Mouse (Mus musculus): ENCODE results near the gene Sec24c.

The Sec24c gene

DNA sequence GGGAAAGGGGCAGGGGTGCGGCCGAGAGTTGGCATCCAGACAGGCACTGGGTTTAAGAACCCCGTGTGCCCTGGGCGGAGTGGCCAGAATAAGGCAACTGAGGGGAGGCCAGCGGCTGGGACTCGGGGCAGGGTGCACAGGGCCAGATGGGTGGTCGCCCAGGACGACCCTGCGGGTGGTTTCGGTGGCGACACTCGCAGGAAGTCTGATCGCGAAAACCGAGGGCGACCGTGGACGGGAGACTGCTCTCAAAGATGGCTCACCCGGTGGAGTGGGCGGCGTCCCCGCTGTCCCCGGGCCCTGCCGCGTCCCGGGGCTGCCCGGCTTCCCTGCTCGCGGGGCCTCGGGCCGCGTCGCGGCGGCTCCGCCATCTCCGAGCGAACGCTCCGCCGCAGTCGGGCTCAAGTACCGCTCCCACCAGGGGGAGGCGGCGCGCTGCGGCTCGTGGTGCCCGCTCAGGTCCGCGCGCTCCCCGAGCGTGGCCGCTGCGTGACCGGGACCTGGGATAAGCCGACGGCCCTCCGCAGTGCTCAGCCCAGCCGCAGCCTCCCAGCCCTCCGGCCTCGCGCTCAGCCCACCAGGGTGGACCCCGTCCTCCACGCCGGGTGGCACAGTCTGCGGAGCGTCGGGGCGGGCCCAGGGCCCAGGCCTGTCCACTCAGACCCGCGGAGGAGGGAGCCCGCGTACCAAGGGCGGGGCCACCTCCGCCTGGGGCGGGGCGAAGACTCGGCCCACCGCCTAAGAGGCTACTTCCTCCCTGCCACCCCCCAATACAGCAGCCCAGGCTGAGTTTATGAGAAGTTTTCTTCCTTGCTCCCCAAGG, 60.1 kb downstream of the Sec24c start, which contains the start of gene Ndst2:
TSS of gene Ndst2 (minus strand) at position 611 of the 823 bp plus-strand sequence.
- DNase-seq (ENCODE audit: low spot score in 2 of 2) = peak; percentile 80 to 91

DNA sequence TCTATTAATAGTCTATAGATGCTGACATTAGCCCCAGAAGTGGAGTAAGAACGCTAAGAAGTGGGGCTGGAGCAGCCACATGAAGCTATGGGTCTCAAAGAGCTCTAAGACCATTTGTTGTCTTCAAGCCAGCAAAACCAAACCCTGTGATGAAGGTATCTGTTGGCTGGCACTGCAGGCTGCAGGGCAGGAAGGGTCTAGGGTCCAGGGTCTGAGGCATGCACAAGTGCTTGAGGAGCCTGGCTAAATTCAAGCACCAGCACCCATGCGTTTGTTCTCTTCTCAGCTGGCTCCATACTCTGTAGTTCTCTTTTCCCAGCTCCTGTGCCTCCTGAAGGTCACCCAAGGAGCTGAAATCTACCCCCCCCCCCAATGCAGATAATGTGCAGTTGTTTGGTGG, 60.9 kb downstream of the Sec24c start:
- no peak for DNase-seq (ENCODE audit: low spot score in 2 of 2)

DNA sequence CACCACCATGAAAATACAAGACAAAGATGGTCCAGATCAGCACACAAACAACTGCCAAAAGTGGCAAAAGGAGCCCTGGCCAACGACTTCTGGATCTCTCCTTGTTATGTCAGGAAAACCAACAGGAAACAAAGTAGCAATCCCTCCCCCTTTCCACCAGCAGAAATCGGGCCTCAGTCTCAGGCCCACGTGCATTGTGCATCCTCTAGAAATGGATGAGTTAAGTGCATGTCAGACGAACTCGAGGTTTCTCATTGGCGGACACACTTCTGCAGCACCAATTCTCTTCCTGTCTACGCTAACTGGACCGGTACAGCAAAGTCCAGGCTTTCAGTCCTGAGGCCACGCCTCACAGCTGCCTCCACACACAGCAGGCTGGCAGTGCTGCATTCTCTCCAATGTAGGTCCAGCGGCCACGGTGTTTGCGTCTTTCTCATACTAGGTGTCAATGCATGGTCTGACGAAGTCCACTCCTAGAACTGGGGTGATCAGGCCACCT, 61.8 kb downstream of the Sec24c start:
- DNase-seq (ENCODE audit: low spot score in 2 of 2) = no peak

DNA sequence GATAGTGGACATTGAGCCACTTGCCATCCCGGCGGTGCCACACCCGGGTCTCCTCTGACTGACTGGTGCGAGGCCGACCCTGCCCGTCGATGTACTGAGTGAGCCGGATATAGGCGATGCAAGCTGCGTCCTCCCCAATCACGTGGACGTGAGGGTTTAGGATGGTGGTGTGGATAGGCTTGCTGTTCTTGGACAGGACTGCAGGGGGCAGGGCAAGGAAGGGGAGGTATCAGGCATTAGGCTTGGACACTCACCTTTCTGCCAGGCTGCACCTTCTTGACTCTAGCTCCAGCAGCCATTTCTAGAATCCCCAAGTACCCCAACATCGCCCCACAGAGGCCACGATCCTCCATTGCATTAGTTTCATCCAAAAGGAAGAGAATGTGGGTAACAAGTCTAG, 63.2 kb downstream of the Sec24c start:
- peak; percentile 46 to 64 for DNase-seq (ENCODE audit: low spot score in 2 of 2)

DNA sequence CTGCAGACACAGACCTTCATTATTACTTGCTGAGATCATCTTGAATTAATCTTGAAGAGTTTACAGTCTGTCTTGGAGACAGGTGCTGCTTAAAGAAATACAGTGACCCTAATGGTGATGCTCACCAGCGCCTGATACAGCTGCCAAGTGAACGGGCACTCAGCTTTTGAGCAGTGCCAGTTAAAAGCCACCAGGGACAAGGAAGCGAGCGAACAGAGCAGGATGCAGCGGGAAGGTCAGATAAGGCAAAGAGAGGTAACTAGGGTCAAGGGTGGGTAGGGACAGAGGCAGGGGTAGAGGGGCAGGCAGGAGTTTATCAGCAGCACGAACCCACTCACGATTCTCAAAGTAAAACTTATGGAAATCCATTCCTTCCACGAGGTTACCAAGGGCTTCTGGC, 64.4 kb downstream of the Sec24c start:
- no peak for DNase-seq (ENCODE audit: low spot score in 2 of 2)

DNA sequence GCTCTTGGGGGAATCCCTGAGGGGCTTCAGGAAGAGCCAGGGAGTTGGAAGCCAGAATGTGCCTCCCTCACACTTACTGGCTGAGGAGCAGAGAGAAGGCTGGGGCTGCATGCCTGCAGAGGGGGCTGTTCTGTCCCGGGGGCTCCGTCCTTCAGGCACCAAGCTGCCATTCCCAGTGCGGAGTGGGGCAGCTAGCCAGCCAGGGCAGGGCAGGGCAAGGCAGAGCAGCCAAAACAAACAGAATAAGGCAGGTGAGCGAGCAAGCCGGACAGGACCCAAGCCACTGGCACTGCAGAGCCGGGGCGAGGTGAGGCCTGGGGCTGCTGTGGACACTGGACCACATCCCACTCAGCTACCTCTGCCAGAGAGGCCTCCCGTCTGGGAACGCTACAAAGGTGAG, 67.2 kb downstream of the Sec24c start:
- DNase-seq (ENCODE audit: low spot score in 2 of 2) = peak; percentile 33 to 53

DNA sequence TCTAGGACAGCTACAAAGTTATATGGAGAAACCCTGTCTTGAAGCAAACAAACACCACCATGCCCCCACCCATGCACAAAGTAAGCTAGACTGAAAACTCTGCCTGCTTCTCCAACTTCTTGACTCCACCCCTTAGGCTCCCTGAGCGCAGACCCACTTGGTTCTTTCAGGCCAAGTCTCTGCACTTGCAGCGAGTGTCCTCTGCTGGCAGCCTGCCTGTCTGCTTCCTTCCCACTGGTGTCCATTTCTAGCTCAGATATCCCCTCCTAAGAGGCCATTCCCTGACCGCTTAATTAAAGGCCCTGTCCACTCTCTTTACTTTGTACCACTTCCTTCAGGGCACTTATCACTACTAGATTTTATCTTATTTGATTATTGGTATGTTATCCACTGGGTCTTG, 69.5 kb downstream of the Sec24c start:
- no peak for DNase-seq (ENCODE audit: low spot score in 2 of 2)

All from urinary bladder, adult 18-20 months (tissue).